Mouse (Mus musculus) kidney, adult 18-20 months (tissue): ENCODE results near the gene Smr3a.

Source experiments
- DNase-seq: peaks from one replicate; pipeline ENCODE4 v3.0.0; 2021

The Smr3a gene

GRCm38 (mm10) chr5:88002249-88002648, at the start of gene Smr3a:
Smr3a (plus strand) TSS chr5:88002549.
- DNase-seq: no peak

DNA sequence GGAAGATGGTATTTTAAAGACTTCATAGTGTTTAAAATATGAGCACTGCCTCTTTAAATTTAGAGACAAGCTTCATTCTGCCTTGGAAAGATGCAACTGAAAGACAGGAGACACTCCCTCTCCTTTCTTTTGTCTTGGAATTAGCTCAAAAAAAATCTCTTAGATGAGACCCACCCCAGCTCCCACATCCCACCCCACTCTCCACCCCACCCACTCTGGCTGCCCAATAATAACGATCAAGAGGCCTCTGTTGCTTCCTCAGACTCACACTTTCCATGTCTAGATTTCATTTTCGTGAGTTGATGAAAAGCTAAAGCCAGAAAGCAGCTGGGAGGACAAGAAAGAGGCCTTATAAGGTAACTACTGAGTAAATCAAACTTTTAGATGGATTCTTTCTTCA, 33.1 kb upstream of the Smr3a start, which contains the start of the genes 2310003L06Rik and Gm28434:
Gene 2310003L06Rik, plus strand, starts transcription at position 259 of the 400 bp plus-strand sequence.
Gene Gm28434, plus strand, starts transcription at position 317 of the 400 bp plus-strand sequence.
- no peak for DNase-seq

DNA sequence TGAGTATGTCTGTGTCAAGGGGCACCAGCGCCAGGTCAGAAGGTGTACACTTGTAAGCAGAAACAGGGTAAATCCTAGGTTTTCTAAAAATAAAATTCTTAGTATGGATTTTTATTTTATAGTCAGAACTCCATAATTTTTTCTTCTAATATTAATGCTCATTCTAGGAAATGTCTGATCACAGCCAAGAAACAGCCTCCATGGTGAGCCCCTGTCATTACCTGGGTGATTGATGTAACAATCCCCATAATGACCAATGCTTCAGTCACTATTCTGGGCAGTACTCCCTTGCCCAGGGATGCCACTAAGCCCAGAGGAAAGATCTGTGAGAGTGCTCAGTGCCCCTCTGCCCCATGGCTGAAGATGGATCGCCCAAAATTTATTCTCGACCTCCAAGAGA, 23.2 kb upstream of the Smr3a start, which contains the start of gene Cabs1:
Gene Cabs1, plus strand, starts transcription at position 301 of the 400 bp plus-strand sequence.
- DNase-seq: no peak

DNA sequence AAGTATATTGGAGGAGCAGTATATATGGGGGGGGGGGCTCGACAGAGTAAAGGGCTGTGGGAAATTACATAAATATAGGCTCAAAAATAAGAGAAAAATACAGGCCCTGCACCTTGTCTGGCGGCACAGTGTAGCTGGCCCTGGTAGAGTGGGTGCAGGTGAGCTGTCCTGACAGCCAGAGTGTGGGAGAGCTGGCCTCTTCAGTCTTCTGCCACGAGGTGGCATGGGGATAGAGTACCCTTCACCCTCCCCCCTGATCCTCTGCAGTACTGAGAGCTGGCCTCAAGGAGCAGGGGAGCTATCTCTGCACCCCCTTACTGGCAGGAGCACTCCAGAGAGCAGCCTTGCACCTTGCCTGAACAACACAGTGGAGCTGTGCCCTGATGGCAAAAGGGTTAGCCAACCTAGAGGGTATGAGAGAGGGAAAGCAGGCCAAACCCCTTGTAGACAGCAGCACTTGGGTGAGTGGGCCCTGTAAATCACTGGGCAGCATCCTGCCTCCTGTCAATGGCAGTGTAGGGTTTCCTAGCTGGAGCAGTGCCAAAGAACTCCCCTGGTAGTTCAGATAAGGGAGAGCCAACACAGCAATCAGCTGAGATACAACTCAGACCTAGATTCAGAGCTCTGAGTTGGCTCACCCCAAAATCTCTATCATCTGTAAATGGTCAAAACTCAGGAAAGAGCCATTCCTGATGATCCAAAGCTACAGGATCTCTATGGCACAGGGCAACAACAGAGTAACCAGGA, 19.7 kb upstream of the Smr3a start:
- no peak for DNase-seq

DNA sequence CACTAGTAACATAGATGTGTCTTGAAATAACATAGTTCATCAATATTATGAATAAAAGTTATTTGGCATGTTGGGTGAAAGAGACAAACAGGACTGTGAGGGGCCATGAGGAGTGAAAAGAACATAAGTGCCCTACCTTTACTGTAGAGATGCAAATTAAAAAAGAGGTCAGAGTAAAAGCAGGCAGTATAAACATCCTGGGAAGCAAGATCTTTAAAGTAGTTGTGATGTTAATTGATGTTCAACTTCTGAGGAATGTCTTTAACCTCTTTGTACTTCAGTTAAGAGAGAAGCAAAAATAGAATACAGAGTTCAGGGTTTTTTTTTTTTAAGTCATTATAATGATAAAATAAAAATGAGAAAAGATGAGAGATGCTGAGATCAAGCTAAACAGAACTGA, 2.9 kb downstream of the Smr3a start:
- no peak for DNase-seq
